Comparison of ENCODE assay signal across 7 mouse cellular contexts in the genomic region with DNA sequence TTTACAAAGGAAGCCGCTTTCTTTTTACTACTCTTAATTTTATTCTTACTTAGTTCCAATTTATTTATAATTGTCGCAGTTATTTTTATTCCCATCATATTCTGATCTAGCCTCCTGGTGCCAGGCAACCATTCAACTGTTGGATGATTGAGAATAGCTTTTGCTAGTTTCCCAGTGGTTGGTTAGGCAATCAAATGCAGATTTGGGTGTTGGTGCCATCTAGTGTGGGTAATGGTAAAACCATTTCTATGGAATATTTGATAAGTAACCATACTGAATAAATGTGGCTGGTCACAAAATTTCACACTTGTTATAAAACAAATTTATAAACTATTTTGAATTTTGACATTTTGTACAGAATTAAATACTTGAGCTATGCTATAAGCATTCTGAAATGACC. TPM values are rescaled to one million over a fixed set of nuclear protein-coding genes. Genes with fewer than 3 reads are reported as not detected.
DNase-seq lines count a peak whose midpoint lies in the region; TF ChIP-seq lines count a peak whose summit lies in the region.

No protein-coding gene starts in this region.

- no peak for TF ChIP-seq CTCF in brain, embryonic 14.5 days (IDR thresholded peaks at IDR 0.05; ENCODE audit: borderline replicate concordance, extremely low read depth, insufficient read depth, insufficient read length)

- DNase-seq in heart, postnatal 4 days, result peak; percentile 19
- DNase-seq in heart, adult 11 months, result no peak
- peak; percentile 32 for DNase-seq in right cerebral cortex, adult 18-20 months
- DNase-seq in right cerebral cortex, postnatal 36 days (ENCODE audit: low spot score in 2 of 2), result no peak
- DNase-seq in brain, embryonic 14.5 days (ENCODE audit: low read depth), result peak; percentile 54
- DNase-seq in retina, postnatal 1 day, result peak; percentile 54
- no peak for DNase-seq in right cerebral cortex, postnatal 14 days

- no peak for TF ChIP-seq POLR2A in brain, embryonic 14.5 days (IDR thresholded peaks at IDR 0.05; ENCODE audit: borderline replicate concordance, extremely low read depth, insufficient read depth, insufficient read length, poor library complexity, severe bottlenecking)

RNA-seq across cellular contexts. Expression of a gene that starts 22.0 kb away (rescaled TPM):
- total RNA-seq in heart, postnatal 4 days (2021), result 100 to 1,000 TPM; 231 to 239 TPM
- 289 and 295 TPM in 2 replicates for polyA plus RNA-seq in brain, embryonic 14.5 days (2012; rRNA removed)

Comparison
In these comparisons a context has a peak if more than half of its experiments do, and no peak if none do; other contexts are left out.
1. DNase-seq: peak in heart, postnatal 4 days (single experiment), right cerebral cortex, adult 18-20 months (single experiment), brain, embryonic 14.5 days (single experiment) and retina, postnatal 1 day (single experiment); none in heart, adult 11 months (single experiment), right cerebral cortex, postnatal 36 days (0 of 2) and right cerebral cortex, postnatal 14 days (single experiment).